Mouse (Mus musculus) thymus, adult 2 months (tissue): Measurements from ENCODE around the gene Tmem258.

ENCODE experiments used
- CTCF ChIP-seq: fragments of 200-500 bp; IDR thresholded peaks from 2 replicates; pipeline ENCODE4 v1.5.1; 2012; ENCODE audit warnings: mild to moderate bottlenecking, control low read depth, low read length, moderate library complexity, borderline replicate concordance; ENCODE audit not compliant: control insufficient read depth, poor library complexity, insufficient read depth; ENCODE audit errors: extremely low read depth
- POLR2A ChIP-seq: fragments of 200-500 bp; IDR thresholded peaks from 2 replicates; pipeline ENCODE4 v1.6.1; 2012; ENCODE audit warnings: mild to moderate bottlenecking, low read length, control low read depth, moderate library complexity; ENCODE audit not compliant: control insufficient read depth, poor library complexity, insufficient read depth; ENCODE audit errors: extremely low read depth

DNA sequence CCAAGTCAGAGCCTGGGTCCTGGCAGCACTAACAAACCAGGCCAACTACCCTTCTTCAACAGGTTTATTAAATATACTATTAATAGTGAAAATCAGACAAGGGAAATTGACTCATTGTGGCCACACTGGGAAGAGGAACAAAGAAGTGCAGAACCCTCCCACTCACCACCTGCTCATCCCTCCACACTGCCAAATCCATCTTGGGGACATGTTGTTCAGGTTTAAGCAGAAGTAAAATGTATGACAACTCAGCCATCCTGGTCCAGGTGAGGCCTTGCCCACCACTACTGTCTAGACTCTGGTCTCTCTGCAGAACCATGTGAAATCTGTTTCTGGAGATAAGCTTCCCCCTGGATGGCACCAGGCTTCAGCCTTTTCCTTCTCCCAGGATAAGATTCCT is 32.0 kb upstream of the Tmem258 start:
- TF ChIP-seq CTCF: no peak
- no peak for TF ChIP-seq POLR2A
